Mouse (Mus musculus) bone marrow macrophage, adult 2 months (primary cell): ENCODE measurements around the gene Dusp11.
"Not testable (repeated sequence)": the region's sequence is repeated elsewhere in the genome, so short reads cannot be mapped to it uniquely, and the experiment has no call there.

Experiments used
- CTCF ChIP-seq: IDR thresholded peaks from 2 replicates; pipeline ENCODE4 v1.5.1; 2012; ENCODE audit warnings: low read depth, mild to moderate bottlenecking, low read length, moderate library complexity
- POLR2A ChIP-seq: IDR thresholded peaks from 2 replicates; pipeline ENCODE4 v1.6.1; 2012; ENCODE audit warnings: mild to moderate bottlenecking, low read depth, low read length, borderline replicate concordance

DNA sequence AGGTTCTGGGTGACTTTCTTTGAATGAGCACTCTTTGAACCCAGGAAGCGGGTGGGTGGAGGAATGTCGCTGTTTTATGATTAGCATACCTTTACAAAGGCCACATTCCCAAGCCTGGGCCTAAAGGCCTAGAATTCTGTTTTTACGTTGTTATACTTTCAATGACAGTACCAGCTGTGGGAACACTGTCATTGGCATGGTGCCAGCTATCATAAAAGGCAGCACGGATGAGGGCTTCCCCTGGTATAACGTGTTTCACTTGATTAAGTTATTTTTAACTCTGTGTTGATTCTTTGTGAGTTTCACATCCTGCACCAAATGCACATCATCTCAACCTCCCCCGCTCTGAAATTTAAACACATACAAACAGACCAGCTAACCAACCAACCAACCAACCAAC is 4.6 kb upstream of the Dusp11 start:
- TF ChIP-seq CTCF, POLR2A: not testable (repeated sequence)
